Mouse (Mus musculus) hindbrain, embryonic 16.5 days (tissue): ENCODE measurements around the gene Aqp5. TPM values are rescaled to one million over a fixed set of nuclear protein-coding genes. Genes with fewer than 3 reads are reported as not detected.

Experiments
- ATAC-seq: fragments of 200-750 bp; cut with Nextera tagmentation; 2 replicates; pipeline ENCODE4 v1.8.0; 2017; ENCODE audit warnings: moderate TSS enrichment, moderate library complexity
- H3K27ac ChIP-seq: fragments of 300-500 bp; sonication (generic); 2 replicates; pipeline ENCODE4 v1.5.1; 2014; ENCODE audit warnings: low read depth, mild to moderate bottlenecking, control low read depth, low read length, moderate library complexity
- H3K27me3 ChIP-seq: fragments of 300-500 bp; sonication (generic); replicated peaks from 2 replicates; pipeline ENCODE4 v1.6.1; 2014; ENCODE audit warnings: low read length; ENCODE audit not compliant: control insufficient read depth, insufficient read depth
- H3K36me3 ChIP-seq: fragments of 300-500 bp; sonication (generic); 2 replicates; pipeline ENCODE4 v1.6.1; 2014; ENCODE audit warnings: mild to moderate bottlenecking, low read length, moderate library complexity, mixed read lengths; ENCODE audit not compliant: control insufficient read depth, insufficient read depth
- H3K4me1 ChIP-seq: fragments of 300-500 bp; sonication (generic); 2 replicates; pipeline ENCODE4 v1.6.1; 2014; ENCODE audit warnings: low read depth, low read length; ENCODE audit not compliant: control insufficient read depth, insufficient read depth
- H3K4me2 ChIP-seq: fragments of 300-500 bp; sonication (generic); 2 replicates; pipeline ENCODE4 v1.6.1; 2014; ENCODE audit warnings: mild to moderate bottlenecking, low read length, control low read depth, moderate library complexity
- H3K4me3 ChIP-seq: fragments of 300-500 bp; sonication (generic); 2 replicates; pipeline ENCODE4 v1.5.1; 2014; ENCODE audit warnings: mild to moderate bottlenecking, low read length, control low read depth, moderate library complexity
- H3K9ac ChIP-seq: fragments of 300-500 bp; sonication (generic); 2 replicates; pipeline ENCODE4 v1.6.1; 2014; ENCODE audit warnings: low read depth, mild to moderate bottlenecking, control low read depth, low read length, moderate library complexity
- H3K9me3 ChIP-seq: fragments of 300-500 bp; sonication (generic); 2 replicates; pipeline ENCODE4 v1.6.1; 2014; ENCODE audit warnings: mild to moderate bottlenecking, low read length, moderate library complexity; ENCODE audit not compliant: control insufficient read depth
- WGBS: fragments of 180-500 bp; shearing (Covaris S2); extraction: QIAGEN DNeasy Blood & Tissue Kit; methylation state at CpG from one replicate; pipeline ENCODE4 v1.1.7; 2014; 5-methylcytosine and 5-hydroxymethylcytosine counted together
- polyA plus RNA-seq: library from polyadenylated mRNA; unstranded; fragments of >200 nt; fragmentation: Nextera tagmentation; extraction: Ambion mirVana; gene quantifications from 2 replicates; pipeline ENCODE4 v1.2.1, GENCODE M21; 2015

Gene Aqp5
- polyA plus RNA-seq, 1 experiment from 2014 or later: 0.95 TPM

- ATAC-seq: no peak
- Histone ChIP-seq H3K27me3 (no peaks in the 10 kb centered on the region), H3K4me3 (no peak overlapping the region), H3K9ac (no peak overlapping the region), H3K4me2 (no peak overlapping the region), H3K4me1 (no peaks in the 10 kb centered on the region), H3K27ac (no peak overlapping the region), H3K36me3 (no peaks in the 10 kb centered on the region), H3K9me3 (no peaks in the 10 kb centered on the region)
- WGBS: 48% methylated on average over 6 of the region's 6 CpGs
Measured at GRCm38 (mm10) chr15:99568682-99569081, 21.9 kb upstream of the Aqp5 start.

GRCm38 (mm10) chr15:99569123-99569522, 21.5 kb upstream of the Aqp5 start:
- Histone ChIP-seq H3K27ac (no peak overlapping the region), H3K9ac (no peak overlapping the region), H3K4me3 (no peak overlapping the region), H3K27me3 (no peaks in the 10 kb centered on the region), H3K9me3 (no peaks in the 10 kb centered on the region), H3K4me1 (no peaks in the 10 kb centered on the region), H3K4me2 (no peak overlapping the region), H3K36me3 (no peaks in the 10 kb centered on the region)
- no peak for ATAC-seq
- WGBS: 84% methylated on average over 10 of the region's 10 CpGs

DNA sequence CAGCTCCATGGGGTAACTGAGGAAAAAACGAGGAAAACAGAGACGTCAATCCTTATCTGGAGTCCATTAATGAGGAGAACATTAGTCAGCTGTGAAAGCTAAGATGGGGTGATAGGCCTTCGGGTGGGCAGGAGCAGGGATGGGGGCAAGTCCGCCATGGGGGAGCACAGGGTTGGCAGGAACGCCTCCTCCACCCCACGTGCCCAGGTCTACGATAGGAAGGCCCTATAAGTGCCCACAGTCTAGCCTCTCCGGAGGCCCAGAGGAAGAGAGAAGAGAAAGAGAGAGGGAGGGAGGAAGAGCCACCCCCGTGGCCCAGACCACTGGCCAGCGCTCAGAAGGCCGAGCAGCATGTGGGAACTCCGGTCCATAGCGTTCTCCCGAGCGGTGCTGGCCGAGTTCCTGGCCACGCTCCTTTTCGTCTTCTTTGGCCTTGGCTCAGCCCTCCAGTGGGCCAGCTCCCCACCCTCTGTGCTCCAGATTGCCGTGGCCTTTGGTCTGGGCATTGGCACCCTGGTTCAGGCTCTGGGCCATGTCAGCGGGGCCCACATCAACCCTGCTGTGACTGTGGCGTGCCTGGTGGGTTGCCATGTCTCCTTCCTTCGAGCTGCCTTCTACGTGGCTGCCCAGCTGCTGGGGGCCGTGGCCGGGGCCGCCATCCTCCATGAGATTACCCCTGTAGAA, 11.6 kb upstream of the Aqp5 start, which contains the start of gene Aqp2:
Aqp2 (plus strand) TSS at position 254 of the 684 bp plus-strand sequence.
- Histone ChIP-seq H3K4me3 (no peak within 1 kb of the TSS), H3K36me3 (no peaks in the 10 kb centered on the region), H3K9ac (no peak within 1 kb of the TSS), H3K27ac (no peak within 1 kb of the TSS), H3K9me3 (no peaks in the 10 kb centered on the region), H3K4me2 (no peak within 1 kb of the TSS), H3K4me1 (peaks cover 6% of the 10 kb centered on the region), H3K27me3 (peaks cover 16% of the 10 kb centered on the region)
- WGBS: 76% methylated on average over 26 of the region's 26 CpGs
- peak; percentile 50; the same call in 1 of the 2 replicates for ATAC-seq

DNA sequence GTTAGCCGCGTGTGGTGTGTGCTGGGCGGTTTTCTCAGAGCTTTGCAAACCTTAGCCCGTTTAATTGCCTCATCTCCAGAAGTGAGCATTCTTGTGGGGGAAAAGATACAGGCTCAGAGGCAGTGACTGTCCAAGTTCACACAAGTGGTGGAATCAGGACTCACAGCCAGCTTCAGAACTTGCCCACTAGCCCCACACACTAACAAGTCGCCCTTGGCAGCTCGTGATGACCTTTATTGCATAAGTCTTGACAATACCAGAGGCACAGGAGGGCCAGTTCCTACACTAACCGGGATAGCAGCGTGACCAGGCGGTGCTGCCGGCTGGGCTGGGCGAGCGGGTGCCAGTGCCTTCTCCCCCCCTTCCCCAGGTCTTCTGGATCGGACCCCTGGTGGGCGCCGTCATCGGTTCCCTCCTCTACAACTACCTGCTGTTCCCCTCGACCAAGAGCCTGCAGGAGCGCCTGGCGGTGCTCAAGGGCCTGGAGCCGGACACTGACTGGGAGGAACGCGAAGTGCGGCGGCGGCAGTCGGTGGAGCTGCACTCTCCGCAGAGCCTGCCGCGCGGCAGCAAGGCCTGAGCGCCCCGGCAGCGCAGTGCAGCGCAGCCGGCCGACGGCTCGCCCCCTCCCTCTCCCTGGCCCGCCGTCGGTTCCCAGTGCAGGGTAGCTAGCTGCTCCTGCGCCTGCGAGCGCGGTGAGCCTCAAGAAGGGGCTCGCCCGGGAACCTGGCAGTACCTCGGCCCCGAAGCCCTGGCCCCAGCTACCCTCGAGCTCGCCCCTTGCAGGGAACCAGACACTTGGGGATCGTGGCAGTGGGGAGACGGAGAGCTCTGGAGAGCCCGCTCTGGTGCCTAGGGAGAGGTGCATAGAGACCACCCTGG, 6.9 kb upstream of the Aqp5 start:
- Histone ChIP-seq H3K27ac (no peak overlapping the region), H3K4me3 (peak overlapping the region; percentile 36), H3K27me3 (peaks cover 44% of the 10 kb centered on the region), H3K9ac (peak overlapping the region; percentile 41; the same call in 1 of the 2 replicates), H3K36me3 (no peaks in the 10 kb centered on the region), H3K9me3 (no peaks in the 10 kb centered on the region), H3K4me2 (peak overlapping the region; percentile 56), H3K4me1 (peaks cover 16% of the 10 kb centered on the region)
- peak; percentile 35; the same call in 1 of the 2 replicates for ATAC-seq
- 2% methylated on average over 50 of the region's 54 CpGs for WGBS

DNA sequence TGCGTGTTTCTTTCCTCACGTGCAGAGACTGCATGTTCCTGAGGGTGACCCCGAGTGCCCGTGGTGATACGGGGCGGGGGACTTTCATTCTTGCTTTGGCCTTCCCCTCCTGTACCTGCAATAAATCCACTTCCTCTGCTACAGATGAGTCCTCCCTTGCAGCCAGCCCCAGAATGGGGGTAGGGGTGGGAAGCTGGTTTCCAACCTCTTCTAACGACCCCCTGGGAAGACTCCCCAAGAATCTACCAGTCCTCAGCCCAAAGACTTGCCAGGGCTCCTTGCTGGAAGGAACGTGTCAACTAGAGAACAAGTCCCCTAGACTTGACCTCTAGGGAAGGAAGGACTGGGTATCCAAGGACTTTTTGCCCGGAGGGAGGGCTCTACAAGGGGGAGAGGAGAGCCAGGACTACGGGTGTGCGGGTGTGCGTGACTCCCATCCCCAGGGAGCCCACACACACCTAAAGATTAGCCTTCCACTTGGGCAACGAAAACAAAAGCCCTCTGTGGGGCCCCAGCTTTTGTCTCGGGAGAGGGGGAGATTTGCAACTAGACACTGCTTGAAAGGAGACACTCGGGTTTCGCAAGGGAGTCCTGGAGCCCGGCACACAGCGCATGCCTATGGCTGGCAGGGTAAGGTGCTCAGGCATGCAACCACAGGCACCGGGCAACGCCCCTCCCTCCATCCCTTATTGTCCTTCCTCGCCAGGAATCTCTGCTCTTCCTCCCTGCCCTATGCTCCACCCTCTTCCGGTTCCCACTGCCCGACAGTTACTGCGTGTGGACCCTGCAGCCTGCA, 6.0 kb upstream of the Aqp5 start:
- H3K9me3 ChIP-seq: no peaks in the 10 kb centered on the region
- H3K4me2 ChIP-seq: peak overlapping the region; percentile 56
- H3K27ac ChIP-seq: no peak overlapping the region
- H3K36me3 ChIP-seq: no peaks in the 10 kb centered on the region
- H3K27me3 ChIP-seq: peaks cover 53% of the 10 kb centered on the region
- H3K4me1 ChIP-seq: peaks cover 16% of the 10 kb centered on the region
- no peak for ATAC-seq
- H3K4me3 ChIP-seq: peak overlapping the region; percentile 17; the same call in 1 of the 2 replicates
- WGBS: 2% methylated on average over 24 of the region's 24 CpGs
- no peak overlapping the region for H3K9ac ChIP-seq

- Histone ChIP-seq H3K9ac (no peak overlapping the region), H3K27ac (no peak overlapping the region), H3K36me3 (no peaks in the 10 kb centered on the region), H3K9me3 (no peaks in the 10 kb centered on the region), H3K4me2 (no peak overlapping the region), H3K4me3 (no peak overlapping the region), H3K4me1 (peaks cover 20% of the 10 kb centered on the region), H3K27me3 (peaks cover 63% of the 10 kb centered on the region)
- no peak for ATAC-seq
- 80% methylated on average over 6 of the region's 6 CpGs for WGBS
Measured at GRCm38 (mm10) chr15:99585741-99586140, 4.8 kb upstream of the Aqp5 start.

DNA sequence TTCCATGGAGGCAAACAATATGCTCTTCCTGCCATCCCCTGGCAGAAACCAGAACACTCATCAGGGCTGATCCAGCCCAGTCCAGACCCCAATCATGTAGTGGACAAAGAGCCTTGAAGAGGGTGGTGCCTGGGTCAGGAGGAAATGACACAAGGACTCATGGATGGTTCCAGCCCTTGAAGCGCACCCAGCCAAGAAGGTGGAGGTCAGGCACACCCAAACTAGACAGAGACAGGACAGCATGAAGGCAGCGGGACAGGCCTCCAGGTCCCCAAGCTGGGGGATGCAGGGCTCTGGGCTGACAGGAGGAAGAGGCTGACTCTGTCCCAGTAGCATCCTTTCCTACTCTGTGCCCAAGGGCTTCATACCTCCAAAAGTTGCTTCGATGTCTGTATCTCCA, 4.1 kb upstream of the Aqp5 start:
- Histone ChIP-seq H3K9me3 (no peaks in the 10 kb centered on the region), H3K27ac (no peak overlapping the region), H3K27me3 (peaks cover 66% of the 10 kb centered on the region), H3K4me3 (no peak overlapping the region), H3K9ac (no peak overlapping the region), H3K36me3 (no peaks in the 10 kb centered on the region), H3K4me2 (no peak overlapping the region), H3K4me1 (peaks cover 21% of the 10 kb centered on the region)
- 96% methylated on average over 3 of the region's 3 CpGs for whole genome bisulfite sequencing
- no peak for ATAC-seq

- ATAC-seq: no peak
- Histone ChIP-seq H3K27me3 (peaks cover 66% of the 10 kb centered on the region), H3K9me3 (no peaks in the 10 kb centered on the region), H3K4me1 (peaks cover 11% of the 10 kb centered on the region), H3K4me3 (no peak overlapping the region), H3K36me3 (no peaks in the 10 kb centered on the region), H3K27ac (no peak overlapping the region), H3K9ac (no peak overlapping the region), H3K4me2 (no peak overlapping the region)
- whole genome bisulfite sequencing: 3% methylated on average over 9 of the region's 9 CpGs
Measured at GRCm38 (mm10) chr15:99589237-99589636, 1.3 kb upstream of the Aqp5 start.
